Mouse (Mus musculus): ENCODE measurements at regions not wholly inside any gene's neighbourhood (a gene's known extent, or its start where the extent isn't known, plus 50 kb on each side); places are given as distances from the start of the nearest gene placed in this dataset.

- intact Hi-C loops (cut with DNase I): no loop called here
Observed at GRCm38 (mm10) chr5:133576595-133576994, 522.9 kb upstream of the Castor2 start.

GRCm38 (mm10) chr5:133569096-133569495 is 530.4 kb upstream of the Castor2 start:
- intact Hi-C loops (cut with DNase I): no loop called here

GRCm38 (mm10) chr5:133566506-133566905 is 533.0 kb upstream of the Castor2 start:
- intact Hi-C loops (cut with DNase I): no loop called here

GRCm38 (mm10) chr5:133550657-133551056 is 548.9 kb upstream of the Castor2 start:
- intact Hi-C loops (cut with DNase I): no loop called here

GRCm38 (mm10) chr5:133542217-133542616 is 557.3 kb upstream of the Castor2 start:
- intact Hi-C loops (cut with DNase I): no loop called here

GRCm38 (mm10) chr5:133532678-133533077 is 566.8 kb upstream of the Castor2 start:
- intact Hi-C loops (cut with DNase I): no loop called here

GRCm38 (mm10) chr5:133505661-133506060 is 593.9 kb upstream of the Castor2 start:
- intact Hi-C loops (cut with DNase I): no loop called here

- intact Hi-C loops (cut with DNase I): no loop called here
Observed at GRCm38 (mm10) chr5:133487806-133488290, 611.7 kb upstream of the Castor2 start.

- intact Hi-C loops (cut with DNase I): no loop called here
Observed at GRCm38 (mm10) chr5:133482291-133483086, 617.0 kb upstream of the Castor2 start.

GRCm38 (mm10) chr5:133479205-133479604 is 620.3 kb upstream of the Castor2 start:
- intact Hi-C loops (cut with DNase I): no loop called here

GRCm38 (mm10) chr5:133453349-133454049 is 646.0 kb upstream of the Castor2 start:
- intact Hi-C loops (cut with DNase I): no loop called here

- intact Hi-C loops (cut with DNase I): no loop called here
Observed at GRCm38 (mm10) chr5:133449926-133450325, 649.6 kb upstream of the Castor2 start.

GRCm38 (mm10) chr5:133400826-133401225 is 698.7 kb upstream of the Castor2 start:
- intact Hi-C loops (cut with DNase I): no loop called here

GRCm38 (mm10) chr5:133389896-133390295 is 709.6 kb upstream of the Castor2 start:
- intact Hi-C loops (cut with DNase I): no loop called here

- intact Hi-C loops (cut with DNase I): no loop called here
Observed at GRCm38 (mm10) chr5:133389023-133389840, 710.3 kb upstream of the Castor2 start.

- intact Hi-C loops (cut with DNase I): no loop called here
Observed at GRCm38 (mm10) chr5:133385374-133386349, 713.8 kb upstream of the Castor2 start.

- intact Hi-C loops (cut with DNase I): no loop called here
Observed at GRCm38 (mm10) chr5:133365771-133366170, 733.7 kb upstream of the Castor2 start.

- intact Hi-C loops (cut with DNase I): no loop called here
Observed at GRCm38 (mm10) chr5:133347516-133347915, 752.0 kb upstream of the Castor2 start.

GRCm38 (mm10) chr5:133341973-133342372 is 757.5 kb upstream of the Castor2 start:
- intact Hi-C loops (cut with DNase I): no loop called here

GRCm38 (mm10) chr5:133320626-133321025 is 777.5 kb upstream of the Auts2 start:
- intact Hi-C loops (cut with DNase I): no loop called here
